Mouse (Mus musculus): ENCODE results near the gene Amdhd2. TPM values are rescaled to one million over a fixed set of nuclear protein-coding genes. Genes with fewer than 3 reads are reported as not detected.

Amdhd2 gene
- polyA plus RNA-seq, 1 experiment: 57.6 TPM

DNA sequence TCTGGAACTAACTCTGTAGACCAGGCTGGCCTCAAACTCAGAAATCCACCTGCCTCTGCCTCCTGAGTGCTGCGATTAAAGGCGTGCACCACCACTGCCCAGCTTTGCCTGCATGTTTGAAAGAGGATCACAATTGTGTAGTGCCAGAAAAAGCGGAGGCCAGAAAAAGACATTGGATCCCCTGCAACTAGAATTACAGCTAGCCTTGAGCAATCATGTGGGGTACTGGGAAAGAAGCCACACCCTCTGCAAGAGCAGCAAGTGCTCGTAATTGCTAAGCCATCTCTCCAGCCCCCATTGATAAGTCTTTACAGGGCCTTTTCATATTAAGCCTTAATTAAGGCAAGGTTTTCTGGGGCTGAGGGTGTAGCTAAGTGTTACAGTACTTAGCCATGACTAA lies 27.9 kb upstream of the Amdhd2 start:
- TF ChIP-seq POLR2A (IDR thresholded peaks at IDR 0.05; ENCODE audit: control insufficient read depth, extremely low read depth, insufficient read depth, low read length, poor library complexity) (no peak), CTCF (IDR thresholded peaks at IDR 0.05; ENCODE audit: borderline replicate concordance, control insufficient read depth, extremely low read depth, insufficient read depth, low read length, poor library complexity) (no peak)
- H3K27me3 ChIP-seq (ENCODE audit: control insufficient read depth, insufficient read depth, low read length): no peaks in the 10 kb centered on the region
- no peak for DNase-seq
- H3K36me3 ChIP-seq (ENCODE audit: control insufficient read depth, insufficient read depth, low read length): no peaks in the 10 kb centered on the region
- no peak overlapping the region for H3K4me3 ChIP-seq (ENCODE audit: control insufficient read depth, insufficient read depth, low read length)
- no peak overlapping the region for H3K27ac ChIP-seq (ENCODE audit: control insufficient read depth, insufficient read depth, low read length)
- H3K4me1 ChIP-seq (replicated peaks; ENCODE audit: control insufficient read depth, insufficient read depth, low read length): peaks cover 3% of the 10 kb centered on the region; the same call in 1 of the 2 replicates
- WGBS: 92% methylated on average over 4 of the region's 4 CpGs

DNA sequence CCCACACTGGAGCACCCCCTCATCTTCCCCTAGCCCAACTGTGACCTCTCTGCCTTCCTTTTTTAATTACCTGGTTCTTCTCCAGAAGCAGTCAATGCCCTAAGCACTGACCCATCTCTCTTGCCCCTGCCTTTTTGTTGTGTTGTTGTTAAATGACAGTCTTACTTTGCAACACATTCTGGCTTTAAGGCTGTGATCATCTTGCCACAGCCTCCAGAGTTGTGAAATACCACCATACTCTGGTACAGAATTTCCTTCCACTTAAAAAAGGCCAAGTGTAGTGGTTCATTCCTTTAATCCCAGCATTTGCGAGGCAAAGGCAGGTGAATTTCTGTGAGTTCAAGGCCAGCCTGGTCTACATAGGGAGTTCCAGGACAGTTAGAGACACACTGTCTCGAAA lies 27.4 kb upstream of the Amdhd2 start:
- 87% methylated on average over 2 of the region's 2 CpGs for WGBS
- H3K27ac ChIP-seq (ENCODE audit: control insufficient read depth, insufficient read depth, low read length): no peak overlapping the region
- TF ChIP-seq POLR2A (IDR thresholded peaks at IDR 0.05; ENCODE audit: control insufficient read depth, extremely low read depth, insufficient read depth, low read length, poor library complexity): no peak
- TF ChIP-seq CTCF (IDR thresholded peaks at IDR 0.05; ENCODE audit: borderline replicate concordance, control insufficient read depth, extremely low read depth, insufficient read depth, low read length, poor library complexity): no peak
- H3K4me3 ChIP-seq (ENCODE audit: control insufficient read depth, insufficient read depth, low read length): no peak overlapping the region
- H3K4me1 ChIP-seq (replicated peaks; ENCODE audit: control insufficient read depth, insufficient read depth, low read length): peaks cover 3% of the 10 kb centered on the region; the same call in 1 of the 2 replicates
- no peak for DNase-seq
- H3K36me3 ChIP-seq (ENCODE audit: control insufficient read depth, insufficient read depth, low read length): no peaks in the 10 kb centered on the region
- no peaks in the 10 kb centered on the region for H3K27me3 ChIP-seq (ENCODE audit: control insufficient read depth, insufficient read depth, low read length)

DNA sequence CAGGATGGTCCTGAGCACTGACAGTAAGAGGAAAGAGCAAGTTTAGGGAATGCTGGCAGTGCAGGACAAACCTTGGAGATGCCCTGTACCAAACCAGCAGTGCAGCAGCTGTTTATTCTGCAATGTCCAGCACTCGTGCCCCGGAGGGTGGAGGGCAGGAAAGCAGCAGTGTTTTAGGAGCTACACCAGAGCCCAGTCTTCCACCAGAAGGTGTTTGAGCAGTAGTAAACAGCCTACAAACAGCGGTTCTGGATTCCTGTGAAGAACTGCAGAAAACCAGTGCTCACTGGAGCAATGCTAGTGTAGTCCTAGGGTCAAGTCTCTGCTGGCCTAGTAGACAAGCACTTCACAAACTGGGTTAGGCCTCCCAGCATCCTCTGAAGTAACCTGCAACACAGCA lies 10.7 kb upstream of the Amdhd2 start:
- Histone ChIP-seq H3K27ac (ENCODE audit: control insufficient read depth, insufficient read depth, low read length) (no peak overlapping the region), H3K4me1 (replicated peaks; ENCODE audit: control insufficient read depth, insufficient read depth, low read length) (peaks cover 6% of the 10 kb centered on the region), H3K27me3 (ENCODE audit: control insufficient read depth, insufficient read depth, low read length) (no peaks in the 10 kb centered on the region), H3K36me3 (ENCODE audit: control insufficient read depth, insufficient read depth, low read length) (no peaks in the 10 kb centered on the region), H3K4me3 (ENCODE audit: control insufficient read depth, insufficient read depth, low read length) (no peak overlapping the region)
- DNase-seq: no peak
- WGBS: 90% methylated on average over 3 of the region's 3 CpGs
- TF ChIP-seq POLR2A (IDR thresholded peaks at IDR 0.05; ENCODE audit: control insufficient read depth, extremely low read depth, insufficient read depth, low read length, poor library complexity) (no peak), CTCF (IDR thresholded peaks at IDR 0.05; ENCODE audit: borderline replicate concordance, control insufficient read depth, extremely low read depth, insufficient read depth, low read length, poor library complexity) (no peak)

DNA sequence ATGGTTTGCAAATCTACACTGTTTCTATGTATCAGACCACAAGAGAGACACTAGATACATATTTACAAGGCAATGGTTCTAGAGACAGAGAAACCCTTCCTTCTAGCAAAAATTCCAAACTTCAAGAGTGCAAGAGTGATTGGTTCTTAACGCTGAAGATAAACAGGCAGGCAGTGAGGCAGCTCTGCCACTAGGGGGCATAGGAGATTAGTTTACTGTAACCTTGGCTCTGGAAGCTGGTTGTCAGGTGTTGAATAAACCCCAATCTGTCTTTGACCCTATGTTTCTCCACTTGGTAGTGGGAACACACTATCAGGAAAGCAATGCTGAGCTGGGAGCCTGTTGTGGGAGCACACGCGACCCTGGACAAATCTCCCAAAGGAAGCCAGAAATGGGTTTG lies 9.9 kb upstream of the Amdhd2 start:
- WGBS: 11% methylated on average over 3 of the region's 3 CpGs
- DNase-seq: peak; percentile 66
- TF ChIP-seq CTCF (IDR thresholded peaks at IDR 0.05; ENCODE audit: borderline replicate concordance, control insufficient read depth, extremely low read depth, insufficient read depth, low read length, poor library complexity): no peak
- TF ChIP-seq POLR2A (IDR thresholded peaks at IDR 0.05; ENCODE audit: control insufficient read depth, extremely low read depth, insufficient read depth, low read length, poor library complexity): no peak
- no peak overlapping the region for H3K4me3 ChIP-seq (ENCODE audit: control insufficient read depth, insufficient read depth, low read length)
- H3K27me3 ChIP-seq (ENCODE audit: control insufficient read depth, insufficient read depth, low read length): no peaks in the 10 kb centered on the region
- H3K36me3 ChIP-seq (ENCODE audit: control insufficient read depth, insufficient read depth, low read length): no peaks in the 10 kb centered on the region
- no peak overlapping the region for H3K27ac ChIP-seq (ENCODE audit: control insufficient read depth, insufficient read depth, low read length)
- H3K4me1 ChIP-seq (replicated peaks; ENCODE audit: control insufficient read depth, insufficient read depth, low read length): peaks cover 9% of the 10 kb centered on the region

DNA sequence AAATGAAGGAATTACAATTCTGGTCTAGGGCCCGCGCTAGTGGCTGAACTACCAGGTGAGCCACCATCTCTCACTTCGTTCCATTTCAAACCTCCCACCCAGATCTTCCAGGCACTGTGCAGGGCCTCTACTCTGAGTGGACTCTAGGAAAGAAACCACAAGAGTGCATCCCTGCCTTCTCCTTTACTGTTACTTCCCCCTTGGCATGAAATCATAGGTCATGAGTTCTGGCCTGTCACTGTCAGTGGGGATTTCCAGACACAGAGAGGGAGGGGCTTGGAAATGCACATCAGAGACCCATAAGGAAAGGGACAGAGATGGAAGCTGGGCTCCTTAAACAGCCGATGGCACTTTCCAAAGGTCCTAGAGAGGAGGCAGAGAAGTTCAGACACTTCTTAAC lies 8.2 kb upstream of the Amdhd2 start:
- peaks cover 17% of the 10 kb centered on the region for H3K4me1 ChIP-seq (replicated peaks; ENCODE audit: control insufficient read depth, insufficient read depth, low read length)
- no peak overlapping the region; the same call in 1 of the 2 replicates for H3K27ac ChIP-seq (ENCODE audit: control insufficient read depth, insufficient read depth, low read length)
- H3K27me3 ChIP-seq (ENCODE audit: control insufficient read depth, insufficient read depth, low read length): no peaks in the 10 kb centered on the region
- WGBS: 89% methylated on average over 4 of the region's 4 CpGs
- DNase-seq: no peak
- TF ChIP-seq CTCF (IDR thresholded peaks at IDR 0.05; ENCODE audit: borderline replicate concordance, control insufficient read depth, extremely low read depth, insufficient read depth, low read length, poor library complexity): no peak
- no peak for TF ChIP-seq POLR2A (IDR thresholded peaks at IDR 0.05; ENCODE audit: control insufficient read depth, extremely low read depth, insufficient read depth, low read length, poor library complexity)
- H3K4me3 ChIP-seq (ENCODE audit: control insufficient read depth, insufficient read depth, low read length): no peak overlapping the region
- peaks cover 5% of the 10 kb centered on the region; the same call in 1 of the 2 replicates for H3K36me3 ChIP-seq (ENCODE audit: control insufficient read depth, insufficient read depth, low read length)

DNA sequence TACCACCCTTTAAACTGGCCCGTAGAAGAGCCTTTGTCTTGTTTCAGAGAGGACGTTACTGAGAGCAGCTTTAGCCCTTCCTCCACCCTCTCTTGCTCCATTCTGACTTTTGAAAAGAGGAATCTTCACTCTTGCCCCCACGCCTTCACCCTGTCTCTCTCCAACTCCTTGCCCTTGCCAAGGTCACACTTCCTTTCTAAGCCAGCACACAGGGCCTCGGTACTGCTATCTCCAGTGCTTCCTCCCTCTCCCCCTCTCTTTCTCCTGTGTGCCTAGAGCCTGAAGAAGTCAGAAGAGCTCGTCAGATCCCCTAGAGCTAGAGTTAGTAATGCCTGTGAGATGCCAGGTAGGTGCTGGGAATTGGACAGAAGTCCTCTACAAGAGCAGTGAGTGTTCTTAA lies 7.2 kb upstream of the Amdhd2 start:
- Histone ChIP-seq H3K4me1 (replicated peaks; ENCODE audit: control insufficient read depth, insufficient read depth, low read length) (peaks cover 17% of the 10 kb centered on the region), H3K27ac (ENCODE audit: control insufficient read depth, insufficient read depth, low read length) (no peak overlapping the region; the same call in 1 of the 2 replicates), H3K36me3 (ENCODE audit: control insufficient read depth, insufficient read depth, low read length) (peaks cover 6% of the 10 kb centered on the region; the same call in 1 of the 2 replicates), H3K27me3 (ENCODE audit: control insufficient read depth, insufficient read depth, low read length) (no peaks in the 10 kb centered on the region), H3K4me3 (ENCODE audit: control insufficient read depth, insufficient read depth, low read length) (no peak overlapping the region)
- 72% methylated on average over 5 of the region's 5 CpGs for WGBS
- DNase-seq: no peak
- TF ChIP-seq POLR2A (IDR thresholded peaks at IDR 0.05; ENCODE audit: control insufficient read depth, extremely low read depth, insufficient read depth, low read length, poor library complexity) (no peak), CTCF (IDR thresholded peaks at IDR 0.05; ENCODE audit: borderline replicate concordance, control insufficient read depth, extremely low read depth, insufficient read depth, low read length, poor library complexity) (no peak)

DNA sequence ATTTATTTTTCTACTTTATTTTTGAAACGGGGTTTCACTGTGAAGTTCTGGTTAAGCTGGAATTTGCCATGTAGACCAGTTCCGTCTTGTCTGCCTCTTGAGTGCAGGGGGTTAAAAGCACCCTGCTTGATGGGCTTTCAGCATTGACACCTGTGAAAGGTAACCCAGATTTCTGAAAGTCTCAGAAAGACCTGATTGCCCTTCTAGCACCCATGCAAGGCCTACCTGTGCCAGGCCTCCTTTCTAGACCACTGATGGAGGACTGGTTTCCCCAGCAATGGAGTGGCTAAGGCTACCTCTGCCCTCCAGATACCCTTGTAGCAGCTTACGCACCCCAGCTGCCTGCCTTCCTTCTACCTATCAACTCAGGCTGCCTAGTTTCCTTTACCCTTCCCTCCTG lies 6.6 kb upstream of the Amdhd2 start:
- no peak overlapping the region for H3K4me3 ChIP-seq (ENCODE audit: control insufficient read depth, insufficient read depth, low read length)

More for the DNA sequence above, 6.6 kb upstream of the Amdhd2 start:
- H3K36me3 ChIP-seq (ENCODE audit: control insufficient read depth, insufficient read depth, low read length): peaks cover 6% of the 10 kb centered on the region; the same call in 1 of the 2 replicates
- peaks cover 17% of the 10 kb centered on the region for H3K4me1 ChIP-seq (replicated peaks; ENCODE audit: control insufficient read depth, insufficient read depth, low read length)
- no peak for DNase-seq
- H3K27ac ChIP-seq (ENCODE audit: control insufficient read depth, insufficient read depth, low read length): peak overlapping the region; percentile 41; the same call in 1 of the 2 replicates
- 62% methylated on average over 3 of the region's 3 CpGs for WGBS
- TF ChIP-seq CTCF (IDR thresholded peaks at IDR 0.05; ENCODE audit: borderline replicate concordance, control insufficient read depth, extremely low read depth, insufficient read depth, low read length, poor library complexity) (no peak), POLR2A (IDR thresholded peaks at IDR 0.05; ENCODE audit: control insufficient read depth, extremely low read depth, insufficient read depth, low read length, poor library complexity) (no peak)
- no peaks in the 10 kb centered on the region for H3K27me3 ChIP-seq (ENCODE audit: control insufficient read depth, insufficient read depth, low read length)
